Mouse (Mus musculus) ovary, adult 18-20 months (tissue): ENCODE data around the gene Ncam2.

ENCODE experiments used
- DNase-seq: peaks from one replicate; pipeline ENCODE4 v3.0.0; 2022; ENCODE audit warnings: low spot score, mixed read lengths

Ncam2 gene

GRCm38 (mm10) chr16:81200201-81201071, at the start of gene Ncam2:
Gene Ncam2 (plus strand): TSS chr16:81200697.
- DNase-seq: peak; percentile 37

GRCm38 (mm10) chr16:81170828-81171227, 29.7 kb upstream of the Ncam2 start:
- no peak for DNase-seq

GRCm38 (mm10) chr16:81175302-81175943, 25.1 kb upstream of the Ncam2 start:
- DNase-seq: no peak

GRCm38 (mm10) chr16:81179801-81180200, 20.7 kb upstream of the Ncam2 start:
- DNase-seq: no peak

GRCm38 (mm10) chr16:81187579-81188179, 12.8 kb upstream of the Ncam2 start:
- no peak for DNase-seq

- DNase-seq: no peak
Measured at GRCm38 (mm10) chr16:81191621-81192020, 8.9 kb upstream of the Ncam2 start.

- no peak for DNase-seq
Measured at GRCm38 (mm10) chr16:81192607-81193006, 7.9 kb upstream of the Ncam2 start.

GRCm38 (mm10) chr16:81199467-81199866, 1.0 kb upstream of the Ncam2 start:
- DNase-seq: no peak

GRCm38 (mm10) chr16:81201471-81201870, 974 bp downstream of the Ncam2 start:
- no peak for DNase-seq

- DNase-seq: no peak
Measured at GRCm38 (mm10) chr16:81201992-81202391, 1.5 kb downstream of the Ncam2 start.

- DNase-seq: no peak
Measured at GRCm38 (mm10) chr16:81202721-81203161, 2.2 kb downstream of the Ncam2 start.

GRCm38 (mm10) chr16:81204405-81205034, 4.0 kb downstream of the Ncam2 start:
- DNase-seq: no peak

GRCm38 (mm10) chr16:81221176-81221575, 20.7 kb downstream of the Ncam2 start:
- DNase-seq: no peak

- DNase-seq: no peak
Measured at GRCm38 (mm10) chr16:81223841-81224240, 23.3 kb downstream of the Ncam2 start.

GRCm38 (mm10) chr16:81224253-81224652, 23.8 kb downstream of the Ncam2 start:
- no peak for DNase-seq

GRCm38 (mm10) chr16:81254875-81255274, 54.4 kb downstream of the Ncam2 start:
- DNase-seq: no peak

- no peak for DNase-seq
Measured at GRCm38 (mm10) chr16:81260429-81260828, 59.9 kb downstream of the Ncam2 start.

GRCm38 (mm10) chr16:81273597-81274360, 73.3 kb downstream of the Ncam2 start:
- DNase-seq: no peak

GRCm38 (mm10) chr16:81284241-81284640, 83.7 kb downstream of the Ncam2 start:
- no peak for DNase-seq

- no peak for DNase-seq
Measured at GRCm38 (mm10) chr16:81284859-81285837, 84.7 kb downstream of the Ncam2 start.
